Mouse (Mus musculus): ENCODE results near the gene Stac3.

Gene Stac3

GRCm38 (mm10) chr10:127522088-127522581 is 20.6 kb downstream of the Stac3 start, which contains the start of gene Shmt2:
Gene Shmt2 (minus strand): TSS chr10:127522444.
- DNase-seq (ENCODE audit: low spot score in 2 of 2), result peak; percentile 93 to 94

DNA sequence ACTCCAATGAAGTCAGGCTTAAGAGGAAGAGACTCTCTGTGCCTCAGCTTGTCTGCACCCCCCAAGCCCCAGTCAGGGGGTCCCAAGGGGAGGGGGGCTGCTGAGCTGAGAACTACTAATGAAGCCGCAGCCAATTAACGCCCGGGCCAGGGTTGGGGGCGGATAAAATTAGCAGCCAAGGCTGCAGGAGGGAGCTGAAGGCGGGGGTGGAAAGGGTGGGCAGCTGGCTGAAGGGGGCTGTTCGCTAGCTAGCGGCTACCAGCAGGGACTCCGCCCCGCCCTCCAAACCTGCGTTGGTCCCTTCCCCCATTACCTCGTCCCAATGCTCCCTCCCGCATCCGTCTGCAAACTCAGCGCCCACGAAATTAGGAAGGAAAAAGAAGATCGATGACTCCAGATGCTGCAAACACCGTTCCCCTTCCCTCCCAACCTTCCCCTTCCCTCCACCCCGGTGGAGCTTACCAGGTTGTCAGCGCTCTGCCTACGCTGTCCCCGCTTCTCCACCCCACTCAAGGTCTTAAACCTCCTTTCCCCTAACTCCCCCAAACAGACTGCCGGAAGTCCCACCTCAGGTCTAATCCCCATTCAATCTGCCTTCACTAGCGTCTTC is 23.3 kb downstream of the Stac3 start:
- DNase-seq (ENCODE audit: low spot score in 2 of 2), result no peak

DNA sequence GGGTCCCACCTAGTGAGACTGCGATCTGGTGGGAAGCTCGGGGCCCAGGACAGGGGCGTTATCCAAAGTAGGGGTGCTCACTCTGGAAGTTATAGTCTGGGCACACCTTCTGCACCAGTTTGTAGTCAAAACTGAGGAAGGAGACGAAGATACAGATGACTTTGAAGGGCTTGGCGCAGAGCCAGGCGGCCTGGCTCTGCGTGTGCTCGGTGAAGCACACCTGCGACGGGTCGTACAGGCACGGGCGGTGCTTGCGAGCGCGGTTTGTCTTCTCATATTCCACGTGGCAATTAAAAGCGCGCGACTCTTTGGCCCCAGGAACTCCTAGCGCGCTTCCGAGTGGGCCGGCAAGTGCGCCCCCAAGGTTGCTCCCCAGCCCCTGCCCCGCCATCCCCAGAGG is 24.6 kb downstream of the Stac3 start:
- DNase-seq (ENCODE audit: low spot score in 2 of 2), result no peak

GRCm38 (mm10) chr10:127526681-127527080 is 25.2 kb downstream of the Stac3 start:
- DNase-seq (ENCODE audit: low spot score in 2 of 2), result no peak

GRCm38 (mm10) chr10:127527481-127527880 is 26.0 kb downstream of the Stac3 start:
- DNase-seq (ENCODE audit: low spot score in 2 of 2), result no peak

DNA sequence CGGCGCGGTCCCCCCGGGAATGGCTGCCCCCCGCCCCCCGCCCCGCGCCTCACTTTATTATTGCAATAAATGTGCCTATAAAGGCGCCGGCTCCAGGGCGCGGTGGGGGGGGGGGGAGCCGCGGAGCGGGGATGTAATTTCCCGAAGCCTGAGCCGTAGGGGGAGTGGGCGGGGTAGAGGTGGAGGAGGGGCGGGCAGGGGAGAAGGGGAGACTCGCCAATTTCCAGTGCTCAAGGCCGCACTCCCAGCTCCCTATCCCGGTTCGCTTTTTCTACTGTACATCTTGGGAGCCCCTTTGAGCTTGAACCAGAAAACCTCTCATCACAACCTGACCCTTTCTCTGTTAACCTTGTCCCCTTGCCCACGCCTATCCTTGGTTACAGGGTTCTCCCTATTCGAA is 29.5 kb downstream of the Stac3 start:
- DNase-seq (ENCODE audit: low spot score in 2 of 2), result no peak

DNA sequence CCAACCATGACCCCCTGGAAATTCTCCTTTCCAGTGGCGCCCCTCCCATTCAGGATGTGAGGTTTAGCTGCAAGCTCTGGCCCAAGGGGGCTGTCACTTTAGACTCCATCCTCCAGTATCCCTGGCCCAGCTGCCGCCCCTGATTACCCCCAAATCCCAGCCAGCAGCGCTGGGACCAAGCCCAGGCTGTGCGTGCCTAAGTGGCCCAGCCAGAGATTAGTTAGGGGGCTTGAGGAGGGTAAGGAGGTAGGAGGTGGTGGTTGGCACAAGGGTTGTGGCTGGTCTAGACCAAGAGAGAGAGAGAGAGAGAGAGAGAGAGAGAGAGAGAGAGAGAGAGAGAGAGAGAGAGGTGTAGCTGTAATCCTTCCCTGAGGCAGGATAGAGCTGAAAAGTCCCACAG is 30.1 kb downstream of the Stac3 start:
- no peak for DNase-seq (ENCODE audit: low spot score in 2 of 2)

DNA sequence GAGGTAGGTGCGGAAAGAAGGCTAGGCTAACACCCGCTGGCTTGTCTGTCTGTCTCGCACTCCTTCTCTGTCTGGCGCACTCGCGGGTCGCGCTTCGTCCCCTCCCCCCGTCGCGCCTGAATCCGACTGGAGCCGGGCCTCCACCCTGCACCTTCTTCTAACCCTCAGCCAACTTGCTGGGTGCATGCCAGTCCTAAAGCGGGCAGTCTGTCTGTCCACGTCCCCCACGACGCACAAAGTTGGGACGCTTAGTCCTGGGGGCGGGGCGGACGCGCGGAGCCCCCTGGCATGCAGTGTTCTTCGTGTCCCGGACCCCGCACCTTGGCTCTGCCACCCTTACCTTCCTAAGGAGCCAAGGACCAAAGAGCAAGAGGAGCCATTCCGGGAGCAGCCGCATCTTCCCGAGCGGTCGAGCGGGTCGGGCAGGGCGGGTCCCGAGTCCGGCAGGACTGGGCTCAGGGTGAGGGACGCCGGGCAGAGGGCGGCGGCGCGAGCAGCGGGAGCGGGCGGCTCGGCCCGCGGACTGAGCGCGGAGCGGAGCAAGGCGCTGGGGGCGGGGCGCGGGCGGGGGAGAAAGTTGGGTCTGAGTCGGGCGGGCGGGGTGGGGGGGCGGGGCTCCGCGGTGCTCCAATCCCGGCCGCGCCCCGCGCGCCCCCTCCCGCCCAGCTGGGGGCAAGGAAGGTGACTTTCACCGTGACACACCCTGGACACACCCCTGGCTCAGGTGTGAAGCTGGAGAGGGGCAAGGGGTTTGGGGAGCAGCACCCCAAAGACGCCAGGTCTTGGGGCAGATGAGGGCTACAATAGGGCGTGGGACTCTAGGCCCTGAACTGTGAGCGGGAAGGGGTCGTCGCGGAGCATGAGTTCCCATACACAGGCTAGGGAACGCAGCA is 32.8 kb downstream of the Stac3 start, which contains the start of gene Nxph4:
TSS of gene Nxph4 (minus strand) at position 524 of the 893 bp plus-strand sequence.
- DNase-seq (ENCODE audit: low spot score in 2 of 2), result no peak

GRCm38 (mm10) chr10:127534929-127535384 is 33.5 kb downstream of the Stac3 start:
- no peak for DNase-seq (ENCODE audit: low spot score in 2 of 2)

GRCm38 (mm10) chr10:127536586-127537314 is 35.3 kb downstream of the Stac3 start:
- DNase-seq (ENCODE audit: low spot score in 2 of 2), result peak; percentile 73 to 79

GRCm38 (mm10) chr10:127537854-127538583 is 36.5 kb downstream of the Stac3 start:
- DNase-seq (ENCODE audit: low spot score in 2 of 2), result peak; percentile 87 to 90

GRCm38 (mm10) chr10:127541510-127541909 is 40.0 kb downstream of the Stac3 start:
- no peak for DNase-seq (ENCODE audit: low spot score in 2 of 2)

DNA sequence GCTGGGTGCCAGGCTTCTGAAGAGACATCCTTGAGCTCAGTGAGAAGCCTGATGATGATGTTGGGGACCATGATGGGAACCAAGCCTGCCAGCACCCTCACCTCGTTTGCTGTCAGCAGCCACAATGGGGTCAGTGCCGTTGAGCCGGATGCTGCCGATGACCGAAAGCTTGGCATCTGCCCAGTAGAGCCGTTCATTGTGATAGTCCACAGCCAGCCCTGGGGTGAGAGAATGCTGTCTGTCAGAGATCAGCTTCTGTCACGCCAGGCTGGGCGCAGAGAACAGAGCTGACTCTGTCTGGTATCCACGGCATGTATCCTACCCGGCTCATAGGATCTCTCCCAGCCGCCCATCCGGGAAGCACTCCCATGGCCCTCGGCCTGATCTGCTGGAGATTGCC is 40.6 kb downstream of the Stac3 start:
- DNase-seq (ENCODE audit: low spot score in 2 of 2), result no peak

- no peak for DNase-seq (ENCODE audit: low spot score in 2 of 2)
Observed at GRCm38 (mm10) chr10:127542720-127543119, 41.2 kb downstream of the Stac3 start.

GRCm38 (mm10) chr10:127543916-127544315 is 42.4 kb downstream of the Stac3 start:
- DNase-seq (ENCODE audit: low spot score in 2 of 2), result no peak

GRCm38 (mm10) chr10:127544375-127544774 is 42.9 kb downstream of the Stac3 start:
- no peak for DNase-seq (ENCODE audit: low spot score in 2 of 2)

- DNase-seq (ENCODE audit: low spot score in 2 of 2), result no peak
Observed at GRCm38 (mm10) chr10:127546505-127546904, 45.0 kb downstream of the Stac3 start.

DNA sequence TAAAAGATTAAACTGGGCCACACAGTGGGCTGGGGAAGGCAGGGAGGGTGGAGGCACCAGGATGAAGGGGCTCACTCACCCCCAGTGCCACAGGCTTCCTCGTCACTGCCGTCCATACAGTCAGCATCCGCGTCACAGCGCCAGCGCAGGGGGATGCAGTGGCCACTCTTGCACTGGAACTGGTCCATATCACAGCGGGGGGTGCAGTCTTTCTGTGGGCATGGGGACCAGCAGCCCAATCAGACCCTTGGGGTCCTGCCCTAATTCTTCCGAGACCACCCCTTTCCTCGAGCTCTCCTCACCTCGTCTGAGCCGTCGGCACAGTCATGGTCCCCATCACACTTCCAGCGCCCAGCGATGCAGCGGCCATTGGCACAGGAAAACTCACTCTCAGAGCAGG is 46.8 kb downstream of the Stac3 start:
- no peak for DNase-seq (ENCODE audit: low spot score in 2 of 2)

DNA sequence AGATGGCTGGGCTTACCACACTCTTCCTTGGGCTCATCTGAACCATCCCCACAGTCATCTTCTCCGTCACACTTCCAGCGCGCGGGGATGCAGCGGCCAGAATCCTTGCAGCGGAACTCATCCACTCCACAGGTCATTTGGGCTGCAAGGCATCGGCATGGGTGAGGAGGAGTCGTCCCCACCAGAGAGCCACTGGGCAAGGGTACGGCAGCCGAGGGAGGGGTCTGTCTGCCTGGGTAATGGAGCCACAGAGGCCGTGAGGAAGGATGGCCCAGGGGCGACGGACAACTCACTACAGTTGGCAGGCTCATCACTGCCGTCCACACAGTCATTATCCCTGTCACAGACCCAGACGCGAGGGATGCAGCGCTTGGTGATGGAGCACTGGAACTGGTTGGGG is 48.4 kb downstream of the Stac3 start:
- DNase-seq (ENCODE audit: low spot score in 2 of 2), result no peak

GRCm38 (mm10) chr10:127555703-127556102 is 54.2 kb downstream of the Stac3 start:
- no peak for DNase-seq (ENCODE audit: low spot score in 2 of 2)

- DNase-seq (ENCODE audit: low spot score in 2 of 2), result no peak
Observed at GRCm38 (mm10) chr10:127557397-127557796, 55.9 kb downstream of the Stac3 start.

Measured in right cerebral cortex, postnatal 10 days (tissue).